Mouse (Mus musculus): ENCODE measurements around the gene Dmac2. TPM values are rescaled to one million over a fixed set of nuclear protein-coding genes. Genes with fewer than 3 reads are reported as not detected.

The Dmac2 gene
- total and polyA plus RNA-seq, 2 experiments from 2014 or later: 71.3 to 80.4 TPM

DNA sequence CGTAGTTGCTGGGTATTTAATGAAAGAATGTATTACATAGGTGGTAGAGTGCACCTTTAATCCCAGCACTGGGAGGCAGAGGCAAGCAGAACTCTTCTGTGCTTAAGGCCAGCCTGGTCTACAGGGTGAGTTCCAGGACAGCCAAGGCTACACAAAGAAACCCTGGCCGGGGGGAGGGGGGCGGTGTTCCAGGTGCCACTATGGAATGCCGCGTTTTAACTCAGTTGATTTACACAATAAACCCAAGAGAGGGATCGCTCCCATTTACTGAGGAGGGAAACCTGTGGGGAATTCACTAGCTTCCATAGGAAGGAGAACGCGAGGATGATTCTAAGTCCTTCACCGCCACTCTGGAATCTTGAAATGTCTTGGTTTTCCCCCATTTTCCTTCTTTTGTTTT is 50.4 kb downstream of the Dmac2 start:
- 82% methylated on average over 9 of the region's 9 CpGs for WGBS
- Histone ChIP-seq H3K9me3 (replicated peaks; ENCODE audit: control insufficient read depth, low read length) (no peaks in the 10 kb centered on the region), H3K4me3 (ENCODE audit: low read depth, low read length) (no peak overlapping the region), H3K27ac (ENCODE audit: low read depth) (no peak overlapping the region), H3K9ac (replicated peaks; ENCODE audit: low read depth, low read length) (no peak overlapping the region), H3K36me3 (replicated peaks; ENCODE audit: control insufficient read depth, insufficient read depth, low read length) (peaks cover 36% of the 10 kb centered on the region), H3K27me3 (ENCODE audit: control insufficient read depth, insufficient read depth, low read length) (peaks cover 14% of the 10 kb centered on the region; the same call in 1 of the 2 replicates), H3K4me1 (ENCODE audit: control insufficient read depth, insufficient read depth) (no peaks in the 10 kb centered on the region), H3K4me2 (ENCODE audit: low read depth, low read length) (no peak overlapping the region)
- DNase-seq (ENCODE audit: low spot score) (no peak), ATAC-seq (ENCODE audit: insufficient read depth, low read depth) (no peak)
- TF ChIP-seq CTCF (IDR thresholded peaks at IDR 0.05; ENCODE audit: low read depth): no peak
- TF ChIP-seq EP300 (IDR thresholded peaks at IDR 0.05; ENCODE audit: low read depth): no peak

DNA sequence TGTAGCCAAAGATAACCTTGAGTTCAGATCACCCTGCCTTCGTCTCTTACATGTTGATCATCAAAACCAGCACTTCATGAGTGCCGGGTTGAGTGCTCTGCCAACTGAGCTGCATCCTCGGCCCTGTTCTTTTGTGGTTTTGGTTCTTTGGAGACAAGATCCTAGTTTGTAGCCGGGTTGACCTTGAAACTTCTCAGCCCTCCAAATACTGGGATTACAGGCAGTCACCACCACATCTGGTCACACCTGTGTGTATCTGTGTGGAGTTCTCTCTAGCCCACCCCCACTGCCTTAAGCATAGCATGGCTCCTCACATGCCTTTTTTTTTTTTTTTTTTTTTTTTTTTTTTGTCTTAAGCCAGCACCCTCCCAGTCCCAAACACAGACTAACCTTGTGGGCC is 50.9 kb downstream of the Dmac2 start:
- H3K36me3 ChIP-seq (replicated peaks; ENCODE audit: control insufficient read depth, insufficient read depth, low read length): peaks cover 31% of the 10 kb centered on the region
- ATAC-seq (ENCODE audit: insufficient read depth, low read depth) (no peak), DNase-seq (ENCODE audit: low spot score) (no peak)
- no peak overlapping the region for H3K9ac ChIP-seq (replicated peaks; ENCODE audit: low read depth, low read length)
- no peak overlapping the region for H3K4me3 ChIP-seq (ENCODE audit: low read depth, low read length)
- H3K27ac ChIP-seq (ENCODE audit: low read depth): no peak overlapping the region
- 84% methylated on average over 4 of the region's 4 CpGs for WGBS
- peaks cover 4% of the 10 kb centered on the region; the same call in 1 of the 2 replicates for H3K4me1 ChIP-seq (ENCODE audit: control insufficient read depth, insufficient read depth)
- TF ChIP-seq EP300 (IDR thresholded peaks at IDR 0.05; ENCODE audit: low read depth): no peak
- no peaks in the 10 kb centered on the region for H3K9me3 ChIP-seq (replicated peaks; ENCODE audit: control insufficient read depth, low read length)
- peaks cover 18% of the 10 kb centered on the region; the same call in 1 of the 2 replicates for H3K27me3 ChIP-seq (ENCODE audit: control insufficient read depth, insufficient read depth, low read length)
- no peak overlapping the region for H3K4me2 ChIP-seq (ENCODE audit: low read depth, low read length)

DNA sequence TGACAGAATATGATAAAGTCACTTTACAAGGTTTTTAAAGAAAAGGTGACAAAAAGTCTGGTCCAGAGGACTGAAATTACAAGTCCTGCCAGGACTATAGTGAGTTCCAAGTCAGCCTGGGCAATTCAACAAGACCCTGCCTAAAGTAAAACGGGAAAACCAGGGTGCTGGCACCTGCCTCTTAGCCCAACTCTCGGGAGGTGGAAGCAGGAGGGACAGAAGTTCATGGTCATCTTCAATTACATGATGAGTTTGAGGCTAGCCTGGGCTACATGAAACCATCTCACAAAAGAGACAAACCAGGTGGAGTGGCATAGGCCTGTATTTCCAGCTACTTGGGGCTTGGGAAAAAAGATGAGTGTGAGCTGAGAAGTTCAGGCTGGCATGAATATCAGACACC is 52.5 kb downstream of the Dmac2 start:
- peaks cover 12% of the 10 kb centered on the region; the same call in 1 of the 2 replicates for H3K4me1 ChIP-seq (ENCODE audit: control insufficient read depth, insufficient read depth)

DNA sequence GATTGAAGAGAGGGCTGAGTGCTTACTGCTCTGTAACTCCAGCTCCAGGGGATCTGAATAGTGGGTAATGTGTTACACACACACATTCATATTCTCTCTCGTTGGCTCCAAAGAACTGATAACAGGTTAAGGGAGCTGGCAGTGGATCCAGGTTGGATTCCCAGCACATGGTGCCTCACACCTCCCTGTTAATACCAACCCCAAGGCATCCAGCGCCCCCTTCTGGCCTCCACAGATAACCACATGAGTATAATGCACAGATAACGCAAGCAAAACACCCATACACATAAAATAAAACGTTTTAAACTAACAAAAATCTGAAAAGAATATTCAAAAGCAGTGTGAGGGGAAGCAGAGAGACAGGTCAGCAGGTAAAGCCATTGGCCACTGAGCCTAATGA is 53.2 kb downstream of the Dmac2 start:
- peaks cover 15% of the 10 kb centered on the region; the same call in 1 of the 2 replicates for H3K4me1 ChIP-seq (ENCODE audit: control insufficient read depth, insufficient read depth)
- no peaks in the 10 kb centered on the region for H3K9me3 ChIP-seq (replicated peaks; ENCODE audit: control insufficient read depth, low read length)
- ATAC-seq (ENCODE audit: insufficient read depth, low read depth): no peak
- H3K4me3 ChIP-seq (ENCODE audit: low read depth, low read length): no peak overlapping the region
- no peak for TF ChIP-seq EP300 (IDR thresholded peaks at IDR 0.05; ENCODE audit: low read depth)
- no peak for TF ChIP-seq CTCF (IDR thresholded peaks at IDR 0.05; ENCODE audit: low read depth)
- DNase-seq (ENCODE audit: low spot score): no peak
- WGBS: 47% methylated on average over 4 of the region's 4 CpGs
- no peak overlapping the region for H3K4me2 ChIP-seq (ENCODE audit: low read depth, low read length)
- 0 out of 2 replicates have a peak, but pooled peaks cover 10% of the 10 kb centered on the region for H3K36me3 ChIP-seq (replicated peaks; ENCODE audit: control insufficient read depth, insufficient read depth, low read length)
- peaks cover 26% of the 10 kb centered on the region for H3K27me3 ChIP-seq (ENCODE audit: control insufficient read depth, insufficient read depth, low read length)
- H3K27ac ChIP-seq (ENCODE audit: low read depth): no peak overlapping the region
- no peak overlapping the region for H3K9ac ChIP-seq (replicated peaks; ENCODE audit: low read depth, low read length)

More for the DNA sequence above, 52.5 kb downstream of the Dmac2 start:
- TF ChIP-seq CTCF (IDR thresholded peaks at IDR 0.05; ENCODE audit: low read depth) (no peak), EP300 (IDR thresholded peaks at IDR 0.05; ENCODE audit: low read depth) (no peak)
- H3K4me3 ChIP-seq (ENCODE audit: low read depth, low read length): no peak overlapping the region
- no peak overlapping the region for H3K9ac ChIP-seq (replicated peaks; ENCODE audit: low read depth, low read length)
- H3K27ac ChIP-seq (ENCODE audit: low read depth): no peak overlapping the region
- DNase-seq (ENCODE audit: low spot score) (no peak), ATAC-seq (ENCODE audit: insufficient read depth, low read depth) (no peak)
- 0 out of 2 replicates have a peak, but pooled peaks cover 17% of the 10 kb centered on the region for H3K36me3 ChIP-seq (replicated peaks; ENCODE audit: control insufficient read depth, insufficient read depth, low read length)
- WGBS: 41% methylated on average over 2 of the region's 2 CpGs
- H3K27me3 ChIP-seq (ENCODE audit: control insufficient read depth, insufficient read depth, low read length): peaks cover 26% of the 10 kb centered on the region
- no peaks in the 10 kb centered on the region for H3K9me3 ChIP-seq (replicated peaks; ENCODE audit: control insufficient read depth, low read length)
- H3K4me2 ChIP-seq (ENCODE audit: low read depth, low read length): no peak overlapping the region

DNA sequence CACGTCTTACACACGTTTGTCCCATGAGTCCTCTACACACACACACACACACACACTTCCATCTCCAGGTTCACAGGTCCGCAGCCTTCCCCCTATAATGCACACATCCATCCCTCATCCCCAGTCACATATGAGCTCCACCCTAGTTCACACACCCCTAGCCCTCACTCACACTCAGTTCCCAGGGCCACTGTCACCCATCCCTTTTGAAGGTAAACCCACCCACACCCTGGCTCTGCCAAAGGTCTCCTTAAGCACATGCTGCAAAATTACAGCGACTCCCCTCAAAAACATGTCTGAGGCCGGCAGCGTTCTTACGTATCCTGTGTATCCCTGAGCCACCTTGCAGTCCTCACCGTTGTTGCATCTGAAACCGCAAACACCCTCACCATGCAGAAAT is 55.1 kb downstream of the Dmac2 start:
- Histone ChIP-seq H3K36me3 (replicated peaks; ENCODE audit: control insufficient read depth, insufficient read depth, low read length) (no peaks in the 10 kb centered on the region), H3K27me3 (ENCODE audit: control insufficient read depth, insufficient read depth, low read length) (peaks cover 26% of the 10 kb centered on the region), H3K4me3 (ENCODE audit: low read depth, low read length) (no peak overlapping the region), H3K9me3 (replicated peaks; ENCODE audit: control insufficient read depth, low read length) (no peaks in the 10 kb centered on the region), H3K9ac (replicated peaks; ENCODE audit: low read depth, low read length) (no peak overlapping the region), H3K27ac (ENCODE audit: low read depth) (no peak overlapping the region), H3K4me1 (ENCODE audit: control insufficient read depth, insufficient read depth) (peaks cover 15% of the 10 kb centered on the region; the same call in 1 of the 2 replicates), H3K4me2 (ENCODE audit: low read depth, low read length) (no peak overlapping the region)
- ATAC-seq (ENCODE audit: insufficient read depth, low read depth) (no peak), DNase-seq (ENCODE audit: low spot score) (no peak)
- TF ChIP-seq CTCF (IDR thresholded peaks at IDR 0.05; ENCODE audit: low read depth) (no peak), EP300 (IDR thresholded peaks at IDR 0.05; ENCODE audit: low read depth) (no peak)
- WGBS: 26% methylated on average over 9 of the region's 9 CpGs

DNA sequence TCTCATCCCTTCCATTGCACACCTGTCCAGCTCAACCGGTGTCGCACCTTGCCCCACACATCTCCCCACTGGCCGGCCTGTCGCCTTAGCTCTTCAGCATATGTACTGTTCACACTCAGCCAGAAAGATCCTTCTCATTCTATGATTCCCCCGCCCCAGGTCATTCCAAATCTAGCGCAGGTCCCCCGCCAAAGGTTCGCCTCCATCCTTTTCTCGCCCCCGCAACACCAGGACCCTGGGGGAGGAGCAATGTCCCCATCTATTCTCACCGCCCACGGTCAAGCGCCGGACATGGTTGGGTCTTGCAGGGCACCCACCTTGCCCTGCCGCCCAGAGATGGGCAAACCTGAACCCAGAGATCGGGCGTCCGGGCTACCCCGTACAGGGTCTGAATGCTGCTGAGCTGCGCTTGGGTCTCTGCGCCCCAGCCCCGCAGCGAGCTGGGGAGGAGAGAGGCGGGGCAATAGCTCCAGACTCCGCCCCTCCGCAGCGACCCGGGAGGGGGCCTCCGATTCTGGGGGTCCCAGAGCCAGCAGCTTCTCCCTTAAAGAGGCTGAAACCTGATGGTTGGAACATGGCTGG is 55.6 kb downstream of the Dmac2 start, which contains the start of gene Tmem91:
Gene Tmem91 (minus strand): TSS at position 448 of the 582 bp plus-strand sequence.
- 3% methylated on average over 29 of the region's 29 CpGs for WGBS
- H3K4me2 ChIP-seq (ENCODE audit: low read depth, low read length): peak within 1 kb of the TSS; percentile 55
- DNase-seq (ENCODE audit: low spot score) (no peak), ATAC-seq (ENCODE audit: insufficient read depth, low read depth) (no peak)
- no peaks in the 10 kb centered on the region for H3K36me3 ChIP-seq (replicated peaks; ENCODE audit: control insufficient read depth, insufficient read depth, low read length)
- no peaks in the 10 kb centered on the region for H3K9me3 ChIP-seq (replicated peaks; ENCODE audit: control insufficient read depth, low read length)
- H3K27ac ChIP-seq (ENCODE audit: low read depth): no peak within 1 kb of the TSS
- peak within 1 kb of the TSS; percentile 29 for H3K4me3 ChIP-seq (ENCODE audit: low read depth, low read length)
- H3K4me1 ChIP-seq (ENCODE audit: control insufficient read depth, insufficient read depth): peaks cover 15% of the 10 kb centered on the region; the same call in 1 of the 2 replicates
- H3K27me3 ChIP-seq (ENCODE audit: control insufficient read depth, insufficient read depth, low read length): peaks cover 26% of the 10 kb centered on the region
- TF ChIP-seq EP300 (IDR thresholded peaks at IDR 0.05; ENCODE audit: low read depth) (no peak), CTCF (IDR thresholded peaks at IDR 0.05; ENCODE audit: low read depth) (no peak)
- peak within 1 kb of the TSS; percentile 21; the same call in 1 of the 2 replicates for H3K9ac ChIP-seq (replicated peaks; ENCODE audit: low read depth, low read length)

Other genes starting within 250 kb of the Dmac2 start
- gene Cnfn, start 249.7 kb upstream of the Dmac2 start, total RNA-seq (2014; rRNA removed; ENCODE audit: low replicate concordance): not detected in 2 replicates
- gene Cnfn, start 249.7 kb upstream of the Dmac2 start, polyA plus RNA-seq (2015; fragmentation: Nextera tagmentation; extraction: Ambion mirVana): not detected in 2 replicates
- gene Lipe, start 220.7 kb upstream of the Dmac2 start, total RNA-seq (2014; rRNA removed; ENCODE audit: low replicate concordance): 23.5 and 31.1 TPM in 2 replicates
- 19.3 and 21.5 TPM in 2 replicates for gene Lipe, start 220.7 kb upstream of the Dmac2 start, polyA plus RNA-seq (2015; fragmentation: Nextera tagmentation; extraction: Ambion mirVana)
- gene Cxcl17, start 206.5 kb upstream of the Dmac2 start, total RNA-seq (2014; rRNA removed; ENCODE audit: low replicate concordance): not detected in 2 replicates
- gene Cxcl17, start 206.5 kb upstream of the Dmac2 start, polyA plus RNA-seq (2015; fragmentation: Nextera tagmentation; extraction: Ambion mirVana): 0.42 and 1.1 TPM in 2 replicates
- 4.9 and 12.8 TPM in 2 replicates for gene Ceacam1, start 141.8 kb upstream of the Dmac2 start, total RNA-seq (2014; rRNA removed; ENCODE audit: low replicate concordance)
- 4.7 and 5.5 TPM in 2 replicates for gene Ceacam1, start 141.8 kb upstream of the Dmac2 start, polyA plus RNA-seq (2015; fragmentation: Nextera tagmentation; extraction: Ambion mirVana)
- not detected in 2 replicates for gene Ceacam2, start 79.6 kb upstream of the Dmac2 start, total RNA-seq (2014; rRNA removed; ENCODE audit: low replicate concordance)
- not detected in 2 replicates for gene Ceacam2, start 79.6 kb upstream of the Dmac2 start, polyA plus RNA-seq (2015; fragmentation: Nextera tagmentation; extraction: Ambion mirVana)
- gene Erich4, start 3.5 kb upstream of the Dmac2 start, total RNA-seq (2014; rRNA removed; ENCODE audit: low replicate concordance): not detected in 2 replicates
- 0.12 TPM in 1 of 2 replicates, not detected in the other for gene Erich4, start 3.5 kb upstream of the Dmac2 start, polyA plus RNA-seq (2015; fragmentation: Nextera tagmentation; extraction: Ambion mirVana)
- gene B3gnt8, start 7.2 kb downstream of the Dmac2 start, total RNA-seq (2014; rRNA removed; ENCODE audit: low replicate concordance): 9.9 and 11.3 TPM in 2 replicates
- 4.1 and 4.6 TPM in 2 replicates for gene B3gnt8, start 7.2 kb downstream of the Dmac2 start, polyA plus RNA-seq (2015; fragmentation: Nextera tagmentation; extraction: Ambion mirVana)
- gene Bckdha, start 39.6 kb downstream of the Dmac2 start, total RNA-seq (2014; rRNA removed; ENCODE audit: low replicate concordance): 146 and 154 TPM in 2 replicates
- 89.5 and 100 TPM in 2 replicates for gene Bckdha, start 39.6 kb downstream of the Dmac2 start, polyA plus RNA-seq (2015; fragmentation: Nextera tagmentation; extraction: Ambion mirVana)
- 20.1 and 20.3 TPM in 2 replicates for gene Exosc5, start 39.8 kb downstream of the Dmac2 start, total RNA-seq (2014; rRNA removed; ENCODE audit: low replicate concordance)
- 27.7 and 28.2 TPM in 2 replicates for gene Exosc5, start 39.8 kb downstream of the Dmac2 start, polyA plus RNA-seq (2015; fragmentation: Nextera tagmentation; extraction: Ambion mirVana)
- not detected in 2 replicates for gene Tmem91, start 55.8 kb downstream of the Dmac2 start, total RNA-seq (2014; rRNA removed; ENCODE audit: low replicate concordance)
- gene Tmem91, start 55.8 kb downstream of the Dmac2 start, polyA plus RNA-seq (2015; fragmentation: Nextera tagmentation; extraction: Ambion mirVana): 0.77 and 1.2 TPM in 2 replicates
- 5.0 and 11.4 TPM in 2 replicates for gene B9d2, start 61.4 kb downstream of the Dmac2 start, total RNA-seq (2014; rRNA removed; ENCODE audit: low replicate concordance)
- gene B9d2, start 61.4 kb downstream of the Dmac2 start, polyA plus RNA-seq (2015; fragmentation: Nextera tagmentation; extraction: Ambion mirVana): 26.5 and 26.7 TPM in 2 replicates
- gene Tgfb1, start 67.6 kb downstream of the Dmac2 start, total RNA-seq (2014; rRNA removed; ENCODE audit: low replicate concordance): 10.4 and 10.7 TPM in 2 replicates
- gene Tgfb1, start 67.6 kb downstream of the Dmac2 start, polyA plus RNA-seq (2015; fragmentation: Nextera tagmentation; extraction: Ambion mirVana): 2.6 TPM in 2 replicates
- 11.6 and 31.6 TPM in 2 replicates for gene Ccdc97, start 99.7 kb downstream of the Dmac2 start, total RNA-seq (2014; rRNA removed; ENCODE audit: low replicate concordance)
- 13.3 and 14.7 TPM in 2 replicates for gene Ccdc97, start 99.7 kb downstream of the Dmac2 start, polyA plus RNA-seq (2015; fragmentation: Nextera tagmentation; extraction: Ambion mirVana)
- gene Hnrnpul1, start 135.3 kb downstream of the Dmac2 start, total RNA-seq (2014; rRNA removed; ENCODE audit: low replicate concordance): 78.5 and 101 TPM in 2 replicates
- gene Hnrnpul1, start 135.3 kb downstream of the Dmac2 start, polyA plus RNA-seq (2015; fragmentation: Nextera tagmentation; extraction: Ambion mirVana): 26.8 and 27.7 TPM in 2 replicates
- gene Axl, start 169.3 kb downstream of the Dmac2 start, total RNA-seq (2014; rRNA removed; ENCODE audit: low replicate concordance): 56.5 and 63.8 TPM in 2 replicates
- 32.1 and 33.3 TPM in 2 replicates for gene Axl, start 169.3 kb downstream of the Dmac2 start, polyA plus RNA-seq (2015; fragmentation: Nextera tagmentation; extraction: Ambion mirVana)
- gene Cyp2s1, start 197.5 kb downstream of the Dmac2 start, total RNA-seq (2014; rRNA removed; ENCODE audit: low replicate concordance): 10.1 and 12.7 TPM in 2 replicates
- gene Cyp2s1, start 197.5 kb downstream of the Dmac2 start, polyA plus RNA-seq (2015; fragmentation: Nextera tagmentation; extraction: Ambion mirVana): 4.1 and 4.4 TPM in 2 replicates